Mouse (Mus musculus) hindlimb bud, embryonic 11.5 days (tissue): ENCODE measurements around the gene Noa1.

Experiments
- DNase-seq: peaks from one replicate; pipeline ENCODE4 v3.0.0-alpha.2; 2012; ENCODE audit warnings: low read depth, low spot score; ENCODE audit errors: extremely low spot score

Noa1 gene

DNA sequence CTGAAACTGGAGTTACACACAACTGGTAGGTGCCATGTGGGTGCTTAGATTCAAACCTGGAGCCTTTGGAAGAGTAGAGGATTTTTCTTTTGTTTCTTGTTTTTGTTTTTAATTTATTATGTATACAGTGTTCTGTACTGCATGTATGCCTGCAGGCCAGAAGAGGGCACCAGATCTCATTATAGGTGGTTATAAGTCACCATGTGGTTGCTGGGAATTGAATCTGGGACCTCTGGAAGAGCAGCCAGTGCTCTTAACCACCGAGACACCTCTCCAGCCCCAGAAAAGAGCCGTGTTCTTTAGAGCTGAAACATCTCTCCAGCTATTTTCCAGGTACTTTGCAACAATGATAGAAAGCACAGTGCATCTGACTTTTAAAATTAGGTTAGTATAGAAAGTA lies 19.3 kb downstream of the Noa1 start:
- no peak for DNase-seq

DNA sequence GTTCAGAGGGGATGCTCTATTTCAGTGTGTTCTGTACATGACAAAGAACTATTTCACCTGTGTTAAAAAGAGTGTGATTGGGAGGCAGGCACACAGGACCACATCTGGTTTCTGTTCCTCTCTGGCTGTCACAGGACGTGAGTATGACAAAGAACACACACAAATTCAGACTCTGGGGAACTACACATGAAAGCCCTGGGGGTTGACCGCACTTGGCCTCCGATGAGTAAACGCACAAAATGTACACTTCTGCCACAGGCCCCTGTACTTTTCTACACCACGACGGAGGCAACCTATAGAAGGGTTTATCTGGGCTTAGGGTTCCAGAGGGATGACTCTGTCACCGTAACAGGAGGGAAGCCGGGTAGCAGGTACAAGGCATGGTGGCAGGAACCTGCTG lies 20.2 kb downstream of the Noa1 start:
- no peak for DNase-seq

DNA sequence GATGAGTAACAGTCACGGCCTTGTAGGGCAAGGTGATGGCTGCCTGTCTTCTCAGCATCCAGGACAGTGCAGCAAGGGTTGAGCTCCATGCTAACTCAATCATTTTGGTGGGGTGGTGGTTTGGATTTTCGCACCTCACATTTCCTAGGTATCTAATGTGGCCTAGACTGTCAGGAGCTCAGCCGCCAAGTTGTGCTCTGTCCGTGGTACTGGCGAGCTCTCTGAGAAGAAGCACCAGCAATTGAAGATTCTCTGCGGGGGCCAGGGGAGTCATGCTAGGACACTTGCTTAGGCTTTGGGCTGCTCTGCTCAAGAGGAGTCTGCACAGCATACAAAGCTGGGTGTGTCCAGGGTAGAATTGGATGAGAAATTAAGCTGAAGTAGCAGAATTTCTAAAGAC lies 22.0 kb downstream of the Noa1 start:
- DNase-seq: no peak

DNA sequence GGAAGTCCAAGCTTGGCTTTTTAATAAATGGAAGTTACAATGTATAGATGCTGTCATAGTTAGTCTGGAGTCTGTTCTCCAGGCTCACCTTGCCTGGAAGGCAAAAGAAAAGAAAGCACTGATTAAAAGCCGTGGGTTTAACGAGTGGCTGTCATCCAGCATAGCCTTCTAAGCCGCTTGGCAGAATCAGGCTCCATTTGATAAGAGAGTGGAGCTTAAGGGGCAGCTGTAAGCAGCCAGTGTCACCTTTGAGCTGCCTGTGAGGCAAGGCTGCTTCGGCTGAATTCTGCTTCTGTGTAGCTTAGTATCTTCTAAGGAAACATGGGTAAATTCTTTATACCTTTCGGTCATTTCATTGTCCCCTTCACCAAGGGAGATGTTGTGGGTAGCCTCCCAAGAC lies 23.0 kb downstream of the Noa1 start:
- no peak for DNase-seq

DNA sequence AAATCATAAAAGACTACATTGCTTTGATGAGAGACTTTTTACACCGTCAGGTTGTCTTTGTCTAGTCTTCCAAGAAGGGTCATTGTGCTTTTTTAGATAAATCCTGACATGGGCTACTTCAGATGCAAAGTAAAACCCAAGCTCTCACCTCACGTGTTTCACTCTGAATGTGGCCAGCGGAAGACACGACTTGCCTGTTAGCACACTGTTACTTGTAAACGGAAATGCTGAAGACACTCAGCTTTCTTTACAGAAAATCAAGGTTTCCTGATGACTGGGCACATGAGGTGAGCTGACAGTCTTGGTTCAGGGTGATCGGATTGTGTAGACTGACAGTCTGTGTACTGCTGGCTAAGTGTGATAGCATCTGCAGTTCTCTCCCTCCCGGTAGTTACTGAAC lies 24.2 kb downstream of the Noa1 start:
- DNase-seq: no peak

DNA sequence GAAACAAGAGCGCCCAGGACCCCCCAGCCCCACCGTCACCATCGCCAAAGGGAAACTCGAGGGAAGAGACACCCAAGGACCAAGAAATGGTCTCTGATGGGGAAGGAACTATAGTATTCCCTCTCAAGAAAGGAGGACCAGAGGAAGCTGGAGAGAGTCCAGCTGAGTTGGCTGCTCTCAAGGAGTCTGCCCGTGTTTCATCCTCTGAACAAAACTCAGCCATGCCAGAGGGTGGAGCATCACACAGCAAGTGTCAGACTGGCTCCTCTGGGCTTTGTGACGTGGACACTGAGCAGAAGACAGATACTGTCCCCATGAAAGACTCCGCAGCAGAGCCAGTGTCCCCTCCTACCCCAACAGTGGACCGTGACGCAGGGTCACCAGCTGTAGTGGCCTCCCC lies 27.6 kb downstream of the Noa1 start:
- DNase-seq: no peak

DNA sequence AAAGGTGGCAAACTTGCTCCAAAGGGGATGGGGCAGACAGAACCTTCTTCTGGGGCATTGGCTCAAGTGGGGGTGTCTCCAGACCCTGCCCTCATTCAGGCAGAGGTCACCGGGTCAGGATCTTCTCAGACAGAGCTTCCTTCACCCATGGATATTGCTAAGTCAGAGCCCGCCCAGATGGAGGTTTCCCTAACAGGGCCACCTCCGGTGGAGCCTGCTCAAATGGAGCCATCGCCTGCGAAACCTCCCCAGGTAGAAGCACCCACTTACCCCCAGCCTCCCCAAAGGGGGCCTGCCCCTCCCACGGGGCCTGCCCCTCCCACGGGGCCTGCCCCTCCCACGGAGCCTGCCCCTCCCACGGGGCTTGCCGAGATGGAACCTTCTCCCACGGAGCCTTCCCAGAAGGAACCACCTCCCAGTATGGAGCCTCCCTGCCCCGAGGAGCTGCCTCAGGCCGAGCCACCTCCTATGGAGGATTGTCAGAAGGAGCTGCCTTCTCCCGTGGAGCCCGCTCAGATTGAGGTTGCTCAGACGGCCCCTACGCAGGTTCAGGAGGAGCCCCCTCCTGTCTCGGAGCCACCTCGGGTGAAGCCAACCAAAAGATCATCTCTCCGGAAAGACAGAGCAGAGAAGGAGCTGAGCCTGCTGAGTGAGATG lies 28.2 kb downstream of the Noa1 start:
- no peak for DNase-seq

DNA sequence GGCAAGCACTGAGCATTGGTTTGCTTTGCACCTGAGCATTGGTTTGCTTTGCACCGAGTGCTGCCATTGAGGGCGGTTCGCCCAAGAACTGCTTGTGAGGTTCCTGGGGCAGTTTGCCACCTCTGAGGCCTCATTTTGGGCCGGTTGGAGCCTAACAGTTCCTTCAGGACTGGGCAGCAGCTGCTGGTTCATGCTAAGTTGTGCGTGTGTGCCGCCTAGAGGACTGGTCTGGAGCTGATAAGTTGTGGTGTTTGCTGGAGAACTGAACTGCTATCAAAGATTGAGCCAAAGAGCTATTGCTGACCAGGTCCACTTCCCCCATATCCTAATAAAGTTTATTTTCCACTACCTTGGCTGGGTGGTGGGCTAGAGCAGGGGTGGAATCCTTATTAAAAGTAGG lies 32.7 kb downstream of the Noa1 start:
- no peak for DNase-seq

DNA sequence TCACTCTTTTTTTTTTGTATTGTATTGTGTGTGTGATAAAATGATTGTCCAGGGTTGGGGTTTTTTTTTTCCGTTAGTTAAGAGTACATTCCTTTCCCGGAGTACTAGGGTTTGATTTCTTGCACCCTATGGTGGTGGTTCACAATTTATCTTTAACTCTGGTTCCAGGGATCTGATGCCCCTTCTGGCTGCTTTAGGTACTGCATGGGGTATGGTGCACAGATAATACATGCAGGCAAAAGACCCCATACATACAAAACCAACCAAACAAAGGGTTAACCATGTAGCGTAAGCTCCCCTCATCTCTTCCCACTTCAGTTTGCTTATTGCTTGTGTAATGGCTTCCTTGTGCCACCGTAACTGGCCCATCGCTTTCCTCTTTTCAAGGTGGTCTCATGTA lies 33.9 kb downstream of the Noa1 start:
- DNase-seq: no peak

DNA sequence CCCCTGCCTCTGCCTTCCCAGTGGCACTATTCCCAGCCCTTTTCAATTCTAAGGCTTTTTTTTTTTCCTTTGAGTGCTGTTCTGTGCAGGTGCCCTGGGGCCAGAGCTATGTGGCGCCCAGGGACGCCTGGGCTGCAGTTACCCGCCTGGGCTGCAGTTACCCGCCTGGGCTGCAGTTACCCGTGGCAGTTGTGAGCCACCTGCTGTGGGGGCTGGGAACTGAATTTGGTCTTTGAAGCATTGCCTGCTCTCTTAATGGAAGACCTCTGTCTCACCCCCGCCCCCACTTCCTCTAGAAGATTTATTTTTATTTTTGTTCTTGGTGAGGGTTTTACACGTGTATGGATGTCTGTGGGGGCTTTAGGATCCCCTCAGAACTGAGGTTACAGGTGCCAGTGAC lies 36.7 kb downstream of the Noa1 start:
- DNase-seq: no peak

DNA sequence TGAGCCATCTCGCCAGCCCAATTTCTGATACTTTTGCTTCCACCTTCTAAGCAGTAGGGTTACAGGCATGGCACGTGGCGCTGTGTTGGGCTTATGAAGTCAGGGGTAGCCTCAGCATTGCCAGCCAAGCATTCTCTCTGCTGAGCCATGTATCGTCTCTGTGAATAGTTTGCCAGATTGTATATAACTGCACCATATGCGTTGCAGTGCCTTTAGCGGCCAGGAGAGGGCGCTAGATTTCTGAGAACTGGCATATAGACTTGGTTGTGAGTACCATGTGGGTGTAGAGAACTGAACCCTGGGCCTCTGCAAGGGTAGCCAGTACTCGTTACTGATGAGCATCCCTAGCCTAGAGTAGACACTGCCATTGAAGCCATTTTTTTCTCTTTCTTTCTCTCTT lies 40.5 kb downstream of the Noa1 start:
- DNase-seq: no peak

DNA sequence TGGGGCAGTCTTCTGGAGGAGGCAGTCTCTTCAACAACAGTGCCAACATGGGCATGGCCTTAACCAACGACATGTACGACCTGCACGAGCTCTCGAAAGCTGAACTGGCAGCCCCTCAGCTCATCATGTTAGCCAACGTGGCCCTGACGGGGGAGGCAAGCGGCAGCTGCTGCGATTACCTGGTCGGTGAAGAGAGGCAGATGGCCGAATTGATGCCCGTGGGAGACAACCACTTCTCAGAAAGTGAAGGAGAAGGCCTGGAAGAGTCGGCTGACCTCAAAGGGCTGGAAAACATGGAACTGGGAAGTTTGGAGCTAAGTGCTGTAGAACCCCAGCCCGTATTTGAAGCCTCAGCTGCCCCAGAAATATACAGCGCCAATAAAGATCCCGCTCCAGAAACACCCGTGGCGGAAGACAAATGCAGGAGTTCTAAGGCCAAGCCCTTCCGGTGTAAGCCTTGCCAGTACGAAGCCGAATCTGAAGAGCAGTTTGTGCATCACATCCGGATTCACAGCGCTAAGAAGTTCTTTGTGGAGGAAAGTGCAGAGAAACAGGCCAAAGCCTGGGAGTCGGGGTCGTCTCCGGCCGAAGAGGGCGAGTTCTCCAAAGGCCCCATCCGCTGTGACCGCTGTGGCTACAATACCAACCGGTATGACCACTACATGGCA lies 41.8 kb downstream of the Noa1 start:
- no peak for DNase-seq

DNA sequence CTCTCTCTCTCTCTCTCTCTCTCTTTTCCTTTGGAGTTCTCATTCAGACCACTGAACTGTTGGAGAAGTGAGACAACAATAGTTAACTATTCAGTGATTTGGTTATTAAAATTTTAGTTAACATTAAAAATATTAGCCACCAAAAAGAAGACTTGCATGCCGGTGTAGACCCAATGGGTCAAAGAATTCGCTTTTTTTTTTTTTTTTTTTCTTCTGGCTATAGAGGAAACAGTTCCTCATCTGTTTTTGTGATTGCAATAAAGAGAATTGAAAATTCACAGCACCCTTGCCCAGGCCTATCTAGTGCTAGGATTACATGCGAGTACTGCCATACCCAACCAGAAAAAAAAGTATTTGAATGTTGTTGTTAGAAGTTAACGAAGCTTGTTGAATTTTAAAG lies 42.4 kb downstream of the Noa1 start:
- DNase-seq: no peak

DNA sequence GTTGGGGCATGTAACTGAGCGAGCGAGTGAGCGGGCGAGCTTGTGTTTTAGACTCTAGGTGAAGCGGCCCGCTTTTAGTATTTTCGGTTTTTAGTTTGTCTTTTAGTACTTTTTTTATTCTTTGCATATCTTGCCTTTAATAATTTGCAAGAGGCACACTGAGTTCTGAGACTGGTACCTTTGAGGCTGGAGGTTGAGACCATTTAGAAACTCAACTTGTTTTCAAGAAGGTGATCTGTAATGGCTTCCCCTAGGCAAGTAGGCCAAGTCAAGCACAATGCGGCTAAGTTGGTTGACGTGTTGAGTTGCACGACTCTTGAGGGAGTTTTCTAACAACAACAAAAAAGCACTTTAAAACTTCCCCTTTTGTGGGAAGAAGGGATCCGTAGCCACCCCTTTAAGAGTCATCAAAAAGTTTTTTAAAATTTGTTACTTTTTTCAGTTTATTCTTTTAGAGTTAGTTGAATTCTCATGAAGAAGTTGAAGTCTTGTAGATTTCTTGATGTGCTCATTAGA lies 42.9 kb downstream of the Noa1 start:
- DNase-seq: no peak

DNA sequence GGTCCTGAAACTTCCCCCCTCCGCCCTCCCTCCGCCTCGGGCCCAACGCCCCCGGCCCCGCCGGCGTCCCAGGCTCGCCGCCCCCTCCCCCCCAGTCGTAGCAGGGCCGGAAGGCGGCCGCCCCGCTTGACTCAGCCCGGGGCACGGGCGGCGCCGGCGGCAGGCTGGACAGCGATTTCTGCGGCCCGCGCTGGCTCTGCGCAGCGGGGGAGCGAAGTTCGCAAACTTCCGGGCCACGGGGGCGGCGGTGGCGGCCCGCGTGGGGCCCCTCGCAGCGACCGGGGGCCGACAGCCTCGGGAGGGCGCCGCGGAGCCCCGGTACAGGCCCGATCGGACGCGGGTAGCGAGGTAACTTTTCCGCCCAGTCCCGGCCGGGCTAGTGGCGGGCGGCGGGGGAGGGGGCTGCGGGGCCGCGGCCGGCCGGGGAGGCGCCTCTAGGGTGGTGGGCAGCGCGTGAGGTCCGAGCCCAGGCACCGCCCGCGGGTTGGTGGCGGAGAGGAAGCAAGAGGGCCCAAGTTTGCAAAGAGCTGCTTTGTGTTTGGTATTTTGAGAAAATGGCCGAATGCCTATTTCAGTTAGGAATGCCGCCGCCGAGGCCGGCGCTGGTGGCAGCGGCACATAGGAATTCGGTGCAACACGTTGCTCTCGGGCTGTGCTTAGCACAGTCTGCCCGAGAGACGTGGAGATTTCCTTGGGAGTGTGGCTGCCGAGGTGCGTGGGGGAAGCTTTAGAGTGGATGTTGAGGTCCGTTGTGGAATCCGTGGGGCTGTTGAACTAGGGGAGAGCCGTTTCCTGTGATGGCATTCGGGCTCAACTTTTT lies 43.6 kb downstream of the Noa1 start:
- DNase-seq: no peak

DNA sequence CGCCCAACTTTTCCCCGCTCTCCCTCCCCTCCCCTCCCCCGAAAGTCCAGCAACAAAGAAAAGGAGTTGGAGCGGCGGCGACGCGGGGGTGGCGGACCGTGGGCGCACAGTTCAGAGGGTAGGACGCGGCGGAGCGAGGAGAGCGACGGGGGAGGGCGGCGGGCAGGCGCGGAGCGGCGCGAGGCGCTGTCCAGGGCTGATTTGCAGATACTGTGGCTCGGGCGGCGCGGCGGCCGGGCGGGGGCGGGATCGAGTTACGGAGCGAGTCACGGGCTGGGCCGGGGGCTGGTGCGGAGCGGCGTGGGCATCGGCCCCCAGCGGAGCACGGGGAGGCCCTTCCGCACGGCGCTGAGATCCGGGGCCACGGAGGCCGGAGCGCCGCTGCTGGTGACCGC lies 44.2 kb downstream of the Noa1 start:
- DNase-seq: no peak

DNA sequence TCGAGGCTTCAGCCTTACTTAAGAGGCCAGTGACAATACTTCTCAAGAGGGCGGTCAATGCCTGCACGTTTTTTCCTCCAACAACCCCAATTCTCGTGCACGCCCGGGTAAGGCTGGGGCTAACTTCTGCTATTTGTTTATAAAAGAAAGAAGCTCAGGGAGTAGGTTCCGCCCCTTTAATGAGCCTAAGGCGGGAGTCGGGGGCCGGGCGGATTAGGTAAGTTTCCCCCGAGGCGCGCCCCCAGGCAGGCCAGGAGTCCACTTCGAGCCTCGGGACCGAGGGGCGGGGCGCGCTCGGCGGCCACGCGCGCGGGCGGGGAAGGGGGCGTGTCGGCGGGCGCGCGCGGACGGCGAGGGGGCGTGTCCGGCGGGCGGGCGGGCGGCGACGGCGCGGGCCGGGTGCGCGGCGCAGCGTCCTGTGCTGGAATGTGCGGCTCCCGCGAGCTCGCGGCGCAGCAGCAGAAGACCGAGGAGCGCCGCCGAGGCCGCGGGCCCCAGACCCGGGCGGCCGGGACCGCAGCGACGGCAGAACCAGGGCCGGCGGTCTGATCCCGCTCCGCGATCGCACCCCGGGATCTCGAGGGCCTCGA lies 44.7 kb downstream of the Noa1 start, which contains the start of gene Rest:
TSS of gene Rest (plus strand) at position 411 of the 590 bp plus-strand sequence.
- no peak for DNase-seq

DNA sequence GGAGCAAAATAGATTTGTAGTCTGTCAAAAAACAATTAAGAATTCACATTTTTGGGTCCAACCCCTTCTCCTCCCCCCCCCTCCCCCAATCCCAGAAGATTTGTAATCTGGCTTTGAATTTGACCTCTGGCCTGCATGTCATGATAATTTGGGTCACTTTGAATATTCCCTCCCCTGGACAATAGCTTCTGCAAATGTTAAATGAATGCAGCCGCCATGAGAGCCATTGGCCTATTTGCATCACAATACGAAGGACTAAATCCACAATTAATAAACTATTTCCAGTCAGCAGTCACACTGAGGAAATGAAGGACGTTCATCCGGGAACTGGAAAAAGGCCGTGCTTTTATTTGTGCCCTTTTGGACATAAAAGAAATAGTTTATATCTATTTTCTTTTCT lies 47.8 kb downstream of the Noa1 start:
- DNase-seq: no peak

DNA sequence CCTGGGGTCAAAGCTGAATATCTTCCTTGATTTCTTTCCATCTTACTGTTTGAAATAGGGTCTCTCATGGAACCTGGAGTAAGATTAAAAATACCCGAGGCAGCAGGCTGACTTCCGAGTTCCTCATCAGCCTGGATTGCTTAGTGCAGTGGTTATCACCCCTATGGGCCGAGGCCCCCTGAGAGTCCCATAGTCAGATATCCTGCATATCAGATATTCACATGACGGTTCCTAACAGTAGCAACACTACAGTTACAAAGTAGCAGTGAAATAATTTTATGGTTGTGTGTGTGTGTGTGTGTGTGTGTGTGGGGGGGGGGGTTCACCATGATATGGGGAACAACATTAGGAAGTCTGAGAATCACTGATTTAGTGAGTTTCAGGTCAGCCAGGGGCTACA lies 48.7 kb downstream of the Noa1 start:
- DNase-seq: no peak

DNA sequence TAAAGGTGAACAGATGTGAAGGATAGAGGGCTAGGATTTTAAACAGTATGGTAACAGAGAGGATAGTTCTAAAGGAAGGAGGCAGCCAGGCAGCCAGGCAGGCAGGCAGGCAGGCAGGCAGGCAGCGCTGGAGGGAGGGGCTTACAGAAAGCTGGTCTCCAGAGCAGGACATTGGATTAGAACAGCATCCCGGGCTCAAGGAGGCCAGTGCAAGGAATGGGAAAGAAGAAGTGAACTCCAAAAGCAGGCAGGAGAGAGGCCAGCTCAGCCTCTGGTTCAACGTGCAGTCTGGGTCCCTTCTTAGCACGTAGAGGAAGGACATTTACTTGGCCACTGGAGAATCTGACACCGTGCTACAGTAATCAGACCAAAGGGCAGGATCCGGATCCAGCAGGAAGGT lies 49.7 kb downstream of the Noa1 start:
- DNase-seq: no peak

DNA sequence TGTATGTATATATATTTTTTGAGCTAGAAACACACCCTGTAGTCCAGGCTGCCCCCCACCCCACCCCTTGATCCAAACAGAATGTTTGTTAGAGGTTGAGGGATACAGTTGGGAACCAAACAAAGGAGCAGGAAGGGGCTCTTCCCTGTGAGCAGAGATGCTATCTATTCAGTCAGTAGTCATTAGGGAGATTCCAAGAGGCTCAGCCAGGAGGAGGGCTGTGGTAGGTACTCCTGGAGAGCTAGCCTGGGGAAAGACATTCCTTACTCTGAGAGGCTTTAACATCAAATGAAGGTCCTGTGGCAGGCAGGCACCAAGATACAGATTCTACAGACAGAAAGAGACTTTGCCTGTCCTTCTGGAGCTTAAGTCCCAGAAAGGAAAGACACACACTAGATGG lies 50.6 kb downstream of the Noa1 start:
- no peak for DNase-seq

DNA sequence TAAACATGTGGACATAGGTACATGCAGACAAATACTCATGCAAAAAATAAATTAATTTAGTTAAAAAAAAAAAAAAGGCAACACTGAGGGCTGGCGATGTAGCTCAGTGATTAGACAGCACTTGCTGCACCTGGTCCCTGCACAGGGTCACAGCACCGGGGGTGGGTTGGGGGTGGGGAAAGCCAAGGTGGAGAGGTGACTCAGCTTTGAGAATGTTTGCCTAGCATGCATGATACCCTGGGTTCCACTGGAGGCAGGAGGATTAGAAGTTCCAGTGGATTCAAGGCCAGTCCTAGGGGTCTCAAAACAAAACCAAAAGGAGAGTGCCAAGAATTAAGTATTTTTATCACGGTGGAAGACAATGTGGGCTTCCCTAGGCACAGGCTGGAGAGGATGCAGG lies 52.3 kb downstream of the Noa1 start:
- no peak for DNase-seq
